Mouse (Mus musculus): Measurements from ENCODE around the gene Arfrp1. TPM values are rescaled to one million over a fixed set of nuclear protein-coding genes. Genes with fewer than 3 reads are reported as not detected.

Arfrp1 gene
- total RNA-seq, 2 experiments from 2014 or later: 25.2 to 30.8 TPM

DNA sequence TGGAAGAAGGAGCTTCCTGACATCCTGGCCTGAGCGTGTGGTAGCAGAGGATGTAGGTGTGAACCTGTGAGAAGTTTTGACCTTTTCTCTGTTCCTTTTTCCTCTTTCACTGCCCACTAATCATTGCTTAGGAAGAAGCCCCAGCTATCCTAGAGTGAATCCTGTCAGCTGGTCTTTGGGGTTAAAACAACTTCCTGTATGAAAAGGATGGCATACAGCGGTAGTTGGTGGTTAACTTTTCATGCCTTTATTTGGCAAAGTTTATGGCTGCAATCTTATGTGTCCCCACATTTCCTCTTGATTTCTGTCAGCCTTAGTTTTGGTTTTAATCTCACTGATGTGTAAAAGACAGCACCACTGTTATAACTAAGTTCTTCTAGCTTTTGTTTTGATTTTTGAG is 12.0 kb upstream of the Arfrp1 start:
- no peak for DNase-seq

DNA sequence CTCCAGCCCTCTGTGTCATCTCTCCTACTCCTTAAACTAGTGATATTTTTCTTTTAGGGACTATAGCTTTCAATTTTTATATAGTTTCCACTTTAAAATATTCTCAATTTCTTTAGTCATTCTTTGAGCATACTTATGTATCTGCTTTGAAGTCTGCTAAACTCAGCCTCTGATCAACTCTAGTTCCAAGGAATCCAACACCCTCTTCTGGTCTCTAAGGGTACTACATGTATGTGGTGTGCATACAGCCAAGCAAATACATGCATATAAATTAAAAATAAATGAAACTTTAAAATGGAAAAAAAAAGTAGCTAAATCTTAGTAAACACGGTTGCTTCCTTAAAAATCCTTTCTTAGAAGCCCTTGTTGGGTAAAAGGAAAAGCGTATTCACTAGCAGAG is 10.6 kb upstream of the Arfrp1 start:
- no peak for DNase-seq

DNA sequence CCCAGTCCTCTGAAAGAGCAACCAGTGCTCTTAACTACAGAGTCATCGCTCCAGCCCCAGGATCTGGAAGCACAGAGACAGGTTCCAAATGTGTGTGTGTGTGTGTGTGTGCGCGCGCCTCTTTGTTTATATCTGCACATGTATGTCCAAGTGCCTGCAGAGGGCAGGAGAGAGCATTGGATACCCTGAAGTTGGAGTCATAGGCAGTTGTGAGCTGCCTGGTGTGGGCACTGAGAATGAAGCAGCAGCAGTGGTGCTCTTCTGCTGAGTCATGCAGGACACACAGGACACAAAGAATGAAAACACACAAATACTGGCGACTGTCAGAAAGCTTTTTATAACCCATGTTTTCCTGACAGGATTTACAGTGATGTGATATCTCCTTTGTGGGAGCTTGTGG is 4.8 kb upstream of the Arfrp1 start:
- no peak for DNase-seq

DNA sequence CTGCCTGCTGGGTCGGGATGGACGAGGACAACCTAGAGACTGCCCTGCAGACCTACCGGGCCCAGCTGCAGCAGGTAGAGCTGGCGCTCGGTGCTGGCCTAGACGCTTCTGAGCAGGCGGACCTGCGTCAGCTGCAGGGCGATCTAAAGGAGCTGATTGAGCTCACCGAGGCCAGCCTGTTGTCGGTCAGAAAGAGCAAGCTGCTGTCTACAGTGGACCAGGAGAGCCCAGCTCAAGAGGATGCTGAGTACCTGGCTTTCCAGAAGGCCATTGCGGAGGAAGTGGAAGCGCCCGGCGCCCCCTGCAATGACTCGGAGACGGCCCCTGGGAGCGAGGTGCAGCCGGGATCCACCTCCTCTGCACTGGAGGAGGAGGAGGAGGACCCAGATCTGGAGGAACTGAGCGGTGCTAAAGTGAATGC is 461 bp upstream of the Arfrp1 start:
- DNase-seq: peak; percentile 29

DNA sequence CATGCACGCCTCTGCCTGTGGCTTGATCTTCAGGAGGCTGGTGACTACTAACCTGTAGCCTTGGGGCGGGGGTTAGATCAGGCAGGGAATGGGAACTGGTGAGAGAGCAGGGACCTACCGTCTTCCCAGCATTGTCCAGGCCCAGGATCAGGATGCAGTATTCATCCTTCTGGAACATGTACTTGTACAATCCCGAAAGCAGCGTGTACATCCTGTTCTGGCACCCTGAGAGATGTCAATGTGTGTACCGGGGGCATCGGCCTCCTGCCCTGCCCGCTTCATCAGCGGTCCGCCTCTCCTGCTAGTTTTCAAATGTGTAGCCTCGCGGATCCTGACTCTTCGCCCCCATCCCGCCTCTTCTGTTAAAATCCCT is 731 bp downstream of the Arfrp1 start:
- no peak for DNase-seq

DNA sequence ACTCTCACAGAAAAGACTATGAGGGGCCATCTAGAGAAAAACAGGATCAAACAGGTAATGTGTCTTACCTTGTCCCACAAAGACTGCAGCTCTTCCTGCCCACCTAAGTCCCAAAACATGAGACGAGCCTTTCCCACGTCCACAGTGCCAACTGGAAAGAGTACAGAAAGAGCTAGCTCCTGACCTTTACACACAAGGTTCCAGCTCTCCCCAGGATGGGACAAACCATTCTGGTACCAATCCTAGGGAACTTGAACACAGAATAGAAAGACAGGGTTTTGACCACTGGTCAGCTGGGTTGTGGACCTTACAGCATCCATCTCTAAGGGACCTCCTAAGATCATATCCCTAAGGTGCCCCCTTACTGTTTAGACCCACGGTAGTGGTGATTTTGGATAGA is 1.3 kb downstream of the Arfrp1 start:
- DNase-seq: no peak

DNA sequence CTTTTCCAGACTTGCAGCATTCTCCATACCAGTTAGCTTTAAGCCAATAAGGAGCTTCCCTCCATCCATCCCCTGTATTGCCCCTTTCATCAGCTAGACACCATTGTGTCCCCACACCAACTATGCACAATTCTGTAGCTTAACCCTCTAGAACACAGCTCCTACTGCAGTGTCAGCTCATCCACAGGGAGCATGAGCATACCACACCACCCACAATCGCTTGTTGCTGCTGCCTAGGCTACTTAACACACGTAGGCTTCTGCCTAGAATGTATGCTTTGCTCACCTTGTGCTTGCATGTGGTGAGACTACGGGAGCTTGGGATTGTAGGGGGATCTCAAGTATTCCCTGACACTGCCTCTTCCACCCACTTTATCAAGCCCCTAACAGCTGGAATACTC is 8.4 kb downstream of the Arfrp1 start:
- no peak for DNase-seq

DNA sequence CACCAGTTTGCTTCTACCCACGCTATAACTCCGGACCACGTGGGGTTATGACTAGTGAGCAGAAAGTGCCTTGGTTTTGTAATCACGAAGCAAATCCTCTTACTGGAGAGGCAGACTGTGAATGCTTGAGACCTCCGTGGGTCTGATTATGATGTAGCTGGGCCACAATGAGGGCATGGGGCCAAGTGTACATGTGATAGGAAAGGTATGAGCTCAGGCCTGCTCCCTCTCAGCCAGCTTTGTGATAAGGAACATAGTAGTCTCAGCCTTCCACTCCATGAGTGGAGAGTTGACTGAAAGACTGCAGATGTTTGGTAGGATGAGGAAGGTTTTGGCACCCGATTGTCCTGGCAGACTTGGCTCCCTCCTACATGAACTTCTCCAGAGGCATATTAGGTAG is 22.4 kb downstream of the Arfrp1 start:
- DNase-seq: no peak

DNA sequence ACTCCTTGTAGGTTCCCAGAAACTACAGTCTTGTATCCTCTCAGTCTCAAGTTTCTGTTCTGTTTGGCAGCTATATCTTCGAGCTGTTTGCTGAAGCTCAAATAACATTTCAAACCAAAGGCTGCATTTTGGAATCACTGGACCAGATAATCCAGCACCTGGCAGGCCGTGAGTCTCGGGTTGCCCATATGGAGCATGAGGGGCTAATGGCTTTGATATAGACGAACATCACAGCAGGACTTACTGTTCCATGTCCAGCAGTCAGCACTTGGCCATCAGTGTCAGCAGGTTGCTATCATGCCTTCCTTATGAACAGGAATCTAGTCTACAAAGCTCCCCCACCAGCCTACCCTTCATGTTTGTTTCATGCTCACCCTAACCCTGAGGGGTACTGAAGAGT is 24.8 kb downstream of the Arfrp1 start:
- DNase-seq: no peak

DNA sequence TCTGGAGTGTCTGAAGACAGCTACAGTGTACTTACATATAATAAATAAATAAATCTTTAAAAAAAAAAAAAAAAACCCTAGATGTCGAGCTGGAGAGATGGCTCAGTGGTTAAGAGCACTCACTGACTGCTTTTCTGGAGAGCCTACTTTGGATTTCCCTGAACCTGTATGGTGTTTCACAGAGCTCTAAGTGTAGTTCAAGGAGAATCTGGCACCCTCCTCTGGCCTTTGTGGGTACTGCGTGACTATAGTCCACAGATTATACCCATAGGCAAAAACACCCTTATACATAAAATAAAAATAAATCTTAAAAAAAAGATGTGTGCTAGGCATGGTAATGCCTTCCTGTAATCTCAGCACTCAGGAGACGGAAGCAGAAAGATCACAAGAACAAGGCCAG is 31.2 kb downstream of the Arfrp1 start:
- DNase-seq: peak; percentile 63

DNA sequence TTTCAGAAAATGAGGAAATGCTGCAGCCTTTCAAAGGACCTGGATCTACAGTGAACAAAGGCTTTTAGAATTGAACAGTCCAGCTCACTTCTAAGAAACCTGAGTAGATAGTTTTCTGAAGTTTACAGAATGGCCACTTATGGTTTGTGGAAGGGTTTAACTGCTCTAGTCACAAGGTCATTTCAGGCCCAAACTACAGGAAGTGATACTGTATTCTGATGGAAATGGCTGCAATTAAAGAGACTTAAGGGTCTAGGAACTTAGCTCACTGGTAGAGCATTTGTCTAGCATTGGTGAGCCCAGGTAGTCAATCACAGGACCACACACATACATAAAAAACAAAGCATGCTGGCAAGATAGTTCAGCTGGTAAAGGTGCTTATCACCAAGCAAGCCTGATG is 32.7 kb downstream of the Arfrp1 start:
- DNase-seq: no peak

DNA sequence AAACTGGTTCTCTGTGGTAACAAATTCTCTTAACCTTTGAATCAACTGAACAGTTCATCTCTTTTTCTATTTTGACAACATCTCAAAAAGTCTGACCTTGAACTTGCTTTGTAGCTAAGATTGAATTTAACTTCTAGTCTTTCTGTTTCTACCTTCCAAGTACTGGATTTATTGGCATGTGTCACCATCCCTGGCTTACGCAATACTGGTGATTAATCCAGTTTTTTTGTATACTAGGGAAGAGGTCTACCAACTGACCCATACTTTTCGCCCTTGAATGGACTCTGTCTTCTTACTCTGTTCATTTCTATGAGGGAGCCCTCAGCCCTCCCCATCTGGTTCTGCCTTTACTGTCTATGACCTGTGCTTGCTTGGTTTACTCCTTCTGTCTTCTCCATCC is 39.1 kb downstream of the Arfrp1 start:
- DNase-seq: no peak

DNA sequence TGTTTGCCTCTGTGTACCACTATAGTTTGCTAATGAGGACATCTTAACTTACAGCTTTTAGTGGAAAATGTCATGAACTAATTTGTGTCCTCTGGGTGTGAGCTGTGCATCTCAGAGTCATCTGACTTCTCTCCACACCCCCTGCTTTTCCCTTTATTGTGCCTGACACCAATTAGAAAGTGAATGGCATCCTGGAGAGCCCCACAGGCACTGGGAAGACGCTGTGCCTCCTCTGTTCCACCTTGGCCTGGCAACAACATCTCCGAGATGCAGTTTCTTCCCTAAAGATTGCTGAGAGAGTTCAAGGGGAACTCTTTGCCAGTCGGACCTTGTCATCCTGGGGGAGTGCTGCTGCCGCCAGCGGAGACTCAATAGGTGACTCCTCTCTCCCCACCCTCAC is 43.1 kb downstream of the Arfrp1 start:
- no peak for DNase-seq

DNA sequence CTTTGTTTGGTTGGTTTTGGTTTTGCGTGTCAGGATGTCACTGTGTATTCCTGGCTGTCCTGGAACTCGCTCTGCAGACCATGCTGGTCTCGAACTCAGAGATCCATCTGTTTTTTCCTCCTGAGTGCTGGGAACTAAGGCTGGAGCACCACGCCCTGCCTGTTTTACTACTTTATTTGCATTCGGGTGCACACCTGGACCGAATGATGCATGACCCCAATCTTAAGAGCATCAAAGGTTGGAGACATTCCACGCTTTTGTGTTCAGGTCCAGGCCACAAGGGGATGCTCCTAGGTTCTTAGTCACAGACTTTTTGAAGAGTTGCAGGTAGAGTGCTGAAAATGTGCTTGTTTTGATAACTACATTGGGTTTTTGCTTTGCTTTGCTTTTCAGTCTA is 45.1 kb downstream of the Arfrp1 start:
- DNase-seq: no peak

DNA sequence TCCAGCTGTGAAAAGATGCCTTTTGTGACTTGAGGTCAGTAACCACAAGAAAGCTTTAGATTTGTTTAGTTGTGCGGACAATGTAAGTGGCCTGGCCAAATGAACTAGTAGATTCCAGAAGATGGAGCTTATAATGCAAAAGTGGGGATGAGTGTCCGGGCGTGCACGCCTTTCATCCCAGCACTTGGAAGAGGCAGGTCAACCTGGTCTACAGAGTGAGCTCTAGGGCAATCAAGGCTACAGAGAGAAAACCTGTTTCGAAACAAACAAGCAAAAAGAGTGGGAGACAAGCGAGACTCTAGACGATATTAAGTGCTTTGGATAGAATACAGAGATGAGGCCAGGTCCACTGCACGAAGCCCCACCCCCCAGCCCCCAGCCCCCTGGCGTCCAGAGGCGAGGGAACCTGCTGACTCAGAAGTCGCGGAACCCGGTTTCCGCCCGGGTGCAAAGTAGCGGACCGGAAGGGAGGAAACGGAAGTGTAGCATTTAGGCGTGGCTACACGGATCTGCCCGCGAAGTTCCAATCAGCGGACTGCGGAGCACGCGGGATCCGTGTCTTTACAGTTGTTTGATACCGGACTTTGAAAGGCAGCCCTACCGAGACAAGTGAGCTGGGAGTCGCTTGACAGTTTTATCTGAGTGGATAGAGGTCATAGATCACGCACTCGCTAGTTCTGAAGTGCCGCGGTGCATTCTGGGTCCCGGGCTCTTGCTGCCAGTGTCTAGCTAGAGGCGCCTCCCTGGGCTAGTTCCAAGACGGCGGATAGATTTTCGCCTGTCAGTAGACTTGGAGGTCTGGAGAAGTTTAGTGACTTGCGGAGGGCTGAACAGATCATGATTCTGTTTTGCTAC is 45.7 kb downstream of the Arfrp1 start, which contains the start of gene Rtel1:
TSS of gene Rtel1 (plus strand) at position 492 of the 855 bp plus-strand sequence.
- peak; percentile 77 for DNase-seq

DNA sequence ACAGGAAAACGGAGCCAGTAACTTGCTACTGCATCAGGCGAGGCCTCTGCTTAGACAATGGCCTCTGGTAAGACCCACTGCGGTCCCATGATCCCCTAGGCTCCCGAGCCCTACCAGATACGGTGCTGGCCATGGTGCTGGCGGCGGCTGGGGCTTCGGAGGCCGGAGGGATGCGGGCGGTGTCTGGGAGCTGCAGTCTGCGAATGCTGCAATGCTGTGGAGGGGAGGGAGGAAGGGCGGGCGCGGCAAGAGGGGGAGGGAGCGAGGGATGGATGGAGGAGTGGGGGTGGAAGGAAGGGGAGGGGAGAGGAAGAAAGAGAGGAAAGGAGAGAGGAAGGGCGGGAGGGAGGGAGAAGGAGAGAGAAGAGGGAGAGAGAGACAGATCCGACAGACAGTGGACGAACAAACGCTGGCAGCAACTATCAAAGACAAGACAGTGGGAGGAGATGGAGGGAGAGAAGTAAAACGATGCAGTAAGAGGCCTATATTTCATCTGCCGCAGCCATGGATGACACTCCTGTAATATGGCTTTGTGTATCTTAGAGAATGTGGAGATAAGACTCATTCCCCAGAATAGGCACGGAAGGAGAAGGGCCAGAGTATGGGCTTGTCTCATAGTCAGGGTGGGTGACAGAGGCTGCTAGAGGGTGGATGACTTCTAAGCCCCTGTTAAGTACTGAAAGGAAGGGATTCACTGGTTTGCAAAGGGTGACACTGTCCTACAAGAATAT is 51.0 kb downstream of the Arfrp1 start, which contains the start of gene Stmn3:
TSS of gene Stmn3 (minus strand) at position 421 of the 731 bp plus-strand sequence.
- DNase-seq: peak; percentile 52

DNA sequence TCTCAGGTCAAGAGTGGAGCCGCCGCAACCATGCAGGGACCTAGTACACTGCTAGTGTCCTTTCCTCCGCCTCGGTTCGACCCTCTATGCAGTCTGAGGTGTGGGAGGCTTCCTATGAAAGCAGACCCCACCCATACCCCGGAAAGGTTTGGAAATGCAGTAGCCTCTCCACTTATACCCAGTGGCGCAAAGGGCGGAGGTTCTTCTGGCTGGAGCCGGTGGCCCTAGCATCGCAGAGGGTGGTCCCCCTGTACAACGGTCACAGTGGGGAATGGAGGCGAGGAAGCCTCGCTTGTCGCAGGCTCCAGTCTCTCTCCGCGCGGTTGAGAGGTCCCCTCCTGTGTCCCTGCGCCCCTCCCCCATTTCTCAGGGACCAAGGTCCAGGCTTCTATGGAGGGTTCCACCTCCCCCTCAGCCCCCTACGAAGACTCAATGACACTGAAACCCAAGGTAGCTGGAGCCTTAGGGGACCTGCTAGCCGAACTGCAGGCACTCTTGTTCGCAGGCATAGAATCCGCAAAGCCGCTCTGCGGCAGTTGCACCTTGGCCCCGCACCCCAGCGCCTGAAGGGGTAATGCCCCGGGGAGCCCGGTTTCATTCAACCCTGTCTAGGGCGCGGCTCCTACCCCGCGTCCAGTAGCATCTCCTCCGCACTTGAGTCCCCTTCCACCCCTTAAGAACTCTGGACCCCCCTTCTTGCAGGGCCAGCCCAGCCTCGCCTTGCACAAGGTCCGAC is 51.7 kb downstream of the Arfrp1 start:
- no peak for DNase-seq

DNA sequence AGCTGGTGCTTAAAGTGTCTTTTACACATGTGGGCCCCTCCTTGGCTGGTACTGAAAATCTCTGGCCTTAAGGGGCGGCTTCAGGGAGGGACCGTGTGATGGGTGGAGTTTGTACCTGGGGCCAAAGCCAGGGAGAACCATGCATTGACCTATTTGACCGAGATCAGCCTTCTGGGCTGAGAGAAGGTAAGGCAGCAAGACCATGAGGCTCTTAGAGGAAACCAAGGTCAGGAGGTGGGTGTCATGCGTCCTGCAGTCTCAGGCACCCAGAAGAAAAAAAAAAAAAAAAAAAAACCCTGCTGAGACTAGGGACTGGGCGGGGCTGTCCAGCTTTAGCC is 52.2 kb downstream of the Arfrp1 start:
- DNase-seq: no peak

DNA sequence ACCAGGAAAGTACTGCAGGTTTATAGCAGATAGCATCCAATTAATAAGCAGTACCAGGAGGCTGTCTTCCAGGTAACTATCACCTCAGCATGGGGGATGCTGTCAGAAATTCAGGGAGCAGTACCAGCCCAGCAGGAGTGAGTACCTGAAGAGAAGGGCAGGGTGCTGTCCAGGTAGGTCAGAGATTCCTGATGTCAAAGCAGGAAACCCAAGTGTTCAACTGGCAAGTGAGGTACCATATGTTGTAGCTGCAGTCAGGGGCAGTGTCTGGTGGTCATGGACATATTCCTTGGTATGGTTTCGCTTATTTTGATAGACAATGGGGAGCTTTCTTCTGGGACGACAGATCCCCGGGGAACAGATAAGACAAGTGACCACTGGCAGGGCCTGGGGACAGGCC is 52.8 kb downstream of the Arfrp1 start:
- no peak for DNase-seq
